ENCODE assay signal across 18 mouse cellular contexts in the genomic region with DNA sequence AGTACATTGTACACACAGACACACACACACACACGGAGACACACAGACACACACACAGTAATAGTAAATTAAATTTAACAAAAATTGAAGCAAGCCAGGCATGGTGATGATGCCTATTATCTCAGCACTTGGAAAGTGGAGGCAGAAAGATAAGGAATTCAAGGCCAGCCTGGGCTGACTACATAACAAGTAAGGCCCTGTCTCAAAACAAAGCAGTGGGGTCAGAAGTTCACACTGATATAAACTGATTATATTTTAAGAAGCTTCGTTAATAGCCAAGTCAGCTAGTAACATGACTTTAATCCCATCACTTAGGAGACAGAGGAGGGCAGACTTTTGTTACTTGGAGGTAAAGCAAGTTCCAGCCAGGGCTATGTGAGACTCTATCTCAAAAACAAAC. TPM values are rescaled to one million over a fixed set of nuclear protein-coding genes. Genes with fewer than 3 reads are reported as not detected.
DNase-seq lines count a peak whose midpoint lies in the region; ATAC-seq lines count a peak whose summit lies in the region.
"Had no signal": no experiment of that assay in that cellular context is flagged by ENCODE, and none has a peak within 500 bp of the region (broad histone marks: within the 10 kb centered on the region; RNA-seq: fewer than 3 reads in every experiment).

No protein-coding gene starts in this region.

- H3K4me3 ChIP-seq in heart, embryonic 10.5 days: peak overlapping the region; percentile 12; the same call in 1 of the 2 replicates
- no peak overlapping the region for H3K4me3 ChIP-seq in intestine, embryonic 14.5 days (ENCODE audit: low read depth, low read length)
- no peak overlapping the region for H3K4me3 ChIP-seq in intestine, embryonic 16.5 days (ENCODE audit: low read length)
- H3K4me3 ChIP-seq in neural tube, embryonic 15.5 days (replicated peaks): no peak overlapping the region

- no peaks in the 10 kb centered on the region for H3K27me3 ChIP-seq in heart, embryonic 10.5 days (ENCODE audit: insufficient read depth, poor library complexity, severe bottlenecking)
- no peaks in the 10 kb centered on the region for H3K27me3 ChIP-seq in intestine, embryonic 14.5 days (replicated peaks; ENCODE audit: control insufficient read depth, insufficient read depth, low read length)
- no peaks in the 10 kb centered on the region for H3K27me3 ChIP-seq in intestine, embryonic 16.5 days (replicated peaks; ENCODE audit: control insufficient read depth, insufficient read depth, low read length)
- H3K27me3 ChIP-seq in neural tube, embryonic 15.5 days (replicated peaks): no peaks in the 10 kb centered on the region
- H3K27me3 ChIP-seq: stomach, embryonic 15.5 days had no signal

- H3K9ac ChIP-seq in intestine, embryonic 14.5 days (ENCODE audit: low read length): no peak overlapping the region
- no peak overlapping the region for H3K9ac ChIP-seq in intestine, embryonic 16.5 days (ENCODE audit: low read depth, low read length)
- H3K9ac ChIP-seq in neural tube, embryonic 15.5 days (replicated peaks): no peak overlapping the region
- H3K9ac ChIP-seq: stomach, embryonic 15.5 days had no signal

- WGBS in heart, embryonic 10.5 days: 27% methylated on average over 2 of the region's 2 CpGs
- 69% methylated on average over 2 of the region's 2 CpGs for WGBS in intestine, embryonic 14.5 days
- 49% methylated on average over 2 of the region's 2 CpGs for WGBS in intestine, embryonic 16.5 days
- 86% methylated on average over 2 of the region's 2 CpGs for WGBS in neural tube, embryonic 15.5 days

- ATAC-seq in intestine, embryonic 14.5 days (replicated peaks; ENCODE audit: low FRiP score, low TSS enrichment, low read depth): no peak
- ATAC-seq in intestine, embryonic 16.5 days: no peak
- no peak for ATAC-seq in neural tube, embryonic 15.5 days (ENCODE audit: low FRiP score)

- peaks cover 15% of the 10 kb centered on the region for H3K9me3 ChIP-seq in heart, embryonic 10.5 days
- peaks cover 29% of the 10 kb centered on the region; the same call in 1 of the 2 replicates for H3K9me3 ChIP-seq in intestine, embryonic 14.5 days (ENCODE audit: control insufficient read depth, low read length)
- peaks cover 29% of the 10 kb centered on the region for H3K9me3 ChIP-seq in intestine, embryonic 16.5 days (ENCODE audit: control insufficient read depth, low read length)
- no peaks in the 10 kb centered on the region; the same call in 1 of the 2 replicates for H3K9me3 ChIP-seq in neural tube, embryonic 15.5 days (replicated peaks)

- H3K27ac ChIP-seq in heart, embryonic 10.5 days: no peak overlapping the region
- H3K27ac ChIP-seq in intestine, embryonic 14.5 days (ENCODE audit: low read depth): no peak overlapping the region
- no peak overlapping the region for H3K27ac ChIP-seq in intestine, embryonic 16.5 days (ENCODE audit: low read length)
- no peak overlapping the region for H3K27ac ChIP-seq in neural tube, embryonic 15.5 days (replicated peaks)
- H3K27ac ChIP-seq: stomach, embryonic 15.5 days had no signal

- peaks cover 17% of the 10 kb centered on the region for H3K4me1 ChIP-seq in heart, embryonic 10.5 days
- H3K4me1 ChIP-seq in intestine, embryonic 14.5 days (replicated peaks; ENCODE audit: control insufficient read depth, insufficient read depth, low read length): peaks cover 13% of the 10 kb centered on the region
- H3K4me1 ChIP-seq in intestine, embryonic 16.5 days (ENCODE audit: control insufficient read depth, insufficient read depth, low read length): peaks cover 9% of the 10 kb centered on the region
- peaks cover 27% of the 10 kb centered on the region for H3K4me1 ChIP-seq in neural tube, embryonic 15.5 days

- no peak for DNase-seq in heart, embryonic 10.5 days (ENCODE audit: low spot score)
- DNase-seq in heart, adult 18-20 months: no peak
- no peak for DNase-seq in intestine, embryonic 14.5 days (ENCODE audit: low spot score)
- peak; percentile 36 for DNase-seq in retina, adult 2 months (ENCODE audit: low read depth, low spot score)
- no peak for DNase-seq in retina, postnatal 1 day
- no peak for DNase-seq in layer of hippocampus, postnatal 36 days
- DNase-seq: cerebellum, adult 18-20 months; kidney, adult 8-10 months; lung, postnatal 14 days; right cerebral cortex, postnatal 4 days; thymus, postnatal 4 days had no signal

- peak overlapping the region; percentile 79 for H3K4me2 ChIP-seq in intestine, embryonic 14.5 days (ENCODE audit: low read length)
- no peak overlapping the region for H3K4me2 ChIP-seq in intestine, embryonic 16.5 days (ENCODE audit: low read depth, low read length)
- peak overlapping the region; percentile 60; the same call in 1 of the 2 replicates for H3K4me2 ChIP-seq in neural tube, embryonic 15.5 days

- H3K36me3 ChIP-seq in heart, embryonic 10.5 days: peaks cover 41% of the 10 kb centered on the region
- H3K36me3 ChIP-seq in intestine, embryonic 14.5 days (ENCODE audit: control insufficient read depth, insufficient read depth, low read length): peaks cover 37% of the 10 kb centered on the region
- peaks cover 33% of the 10 kb centered on the region for H3K36me3 ChIP-seq in intestine, embryonic 16.5 days (ENCODE audit: control insufficient read depth, insufficient read depth, low read length)
- peaks cover 38% of the 10 kb centered on the region for H3K36me3 ChIP-seq in neural tube, embryonic 15.5 days

RNA-seq across cellular contexts. Expression of a gene that starts 2.1 kb away (rescaled TPM):
- polyA plus RNA-seq in heart, embryonic 10.5 days (2016; fragmentation: Nextera tagmentation; extraction: Ambion mirVana): 47.4 and 50.7 TPM in 2 replicates
- total RNA-seq in heart, adult 18-20 months (2021): 10 to 100 TPM; 55.1 to 62.7 TPM
- polyA plus RNA-seq in intestine, embryonic 14.5 days (2014; fragmentation: Nextera tagmentation; extraction: Ambion mirVana): 56.0 and 56.9 TPM in 2 replicates
- polyA plus RNA-seq in intestine, embryonic 16.5 days (2015; fragmentation: Nextera tagmentation; extraction: Ambion mirVana): 41.3 and 41.5 TPM in 2 replicates
- 90.1 and 96.7 TPM in 2 replicates for polyA plus RNA-seq in neural tube, embryonic 15.5 days (2015; fragmentation: Nextera tagmentation; extraction: Ambion mirVana)
- total RNA-seq in layer of hippocampus, postnatal 36 days (2021): 100 to 1,000 TPM; 155 to 161 TPM

RNA-seq across cellular contexts. Expression of a gene that starts 19.9 kb away (rescaled TPM):
- not detected in 2 replicates for polyA plus RNA-seq in heart, embryonic 10.5 days (2016; fragmentation: Nextera tagmentation; extraction: Ambion mirVana)
- not detected for total RNA-seq in heart, adult 18-20 months (2021)
- 0.32 and 0.42 TPM in 2 replicates for polyA plus RNA-seq in intestine, embryonic 14.5 days (2014; fragmentation: Nextera tagmentation; extraction: Ambion mirVana)
- polyA plus RNA-seq in intestine, embryonic 16.5 days (2015; fragmentation: Nextera tagmentation; extraction: Ambion mirVana): 0.23 TPM in 1 of 2 replicates, not detected in the other
- polyA plus RNA-seq in neural tube, embryonic 15.5 days (2015; fragmentation: Nextera tagmentation; extraction: Ambion mirVana): 0.51 and 0.55 TPM in 2 replicates
- not detected for total RNA-seq in layer of hippocampus, postnatal 36 days (2021)
- total RNA-seq: gastrocnemius, postnatal 4 days; layer of hippocampus, adult 18-20 months; left cerebral cortex, postnatal 25 days had no signal
- polyA plus RNA-seq: erythroblast, embryonic 14.5 days had no signal

RNA-seq across cellular contexts. Expression of a gene that starts 21.8 kb away (rescaled TPM):
- 2.4 and 3.0 TPM in 2 replicates for polyA plus RNA-seq in heart, embryonic 10.5 days (2016; fragmentation: Nextera tagmentation; extraction: Ambion mirVana)
- total RNA-seq in heart, adult 18-20 months (2021): 1 to 10 TPM; 6.3 to 6.8 TPM
- polyA plus RNA-seq in intestine, embryonic 14.5 days (2014; fragmentation: Nextera tagmentation; extraction: Ambion mirVana): 3.2 and 3.3 TPM in 2 replicates
- polyA plus RNA-seq in intestine, embryonic 16.5 days (2015; fragmentation: Nextera tagmentation; extraction: Ambion mirVana): 3.7 and 4.3 TPM in 2 replicates
- 3.5 TPM in 2 replicates for polyA plus RNA-seq in neural tube, embryonic 15.5 days (2015; fragmentation: Nextera tagmentation; extraction: Ambion mirVana)
- 1 to 10 TPM; 4.5 to 5.1 TPM for total RNA-seq in layer of hippocampus, postnatal 36 days (2021)
- polyA plus RNA-seq: erythroblast, embryonic 14.5 days had no signal

RNA-seq across cellular contexts. Expression of a gene that starts 58.4 kb away (rescaled TPM):
- polyA plus RNA-seq in heart, embryonic 10.5 days (2016; fragmentation: Nextera tagmentation; extraction: Ambion mirVana): 3.2 and 4.5 TPM in 2 replicates
- 10 to 100 TPM; 45.2 to 47.6 TPM for total RNA-seq in heart, adult 18-20 months (2021)
- polyA plus RNA-seq in intestine, embryonic 14.5 days (2014; fragmentation: Nextera tagmentation; extraction: Ambion mirVana): 5.6 and 6.9 TPM in 2 replicates
- polyA plus RNA-seq in intestine, embryonic 16.5 days (2015; fragmentation: Nextera tagmentation; extraction: Ambion mirVana): 5.5 and 5.6 TPM in 2 replicates
- 7.8 and 9.0 TPM in 2 replicates for polyA plus RNA-seq in neural tube, embryonic 15.5 days (2015; fragmentation: Nextera tagmentation; extraction: Ambion mirVana)
- total RNA-seq in layer of hippocampus, postnatal 36 days (2021): 10 to 100 TPM; 20.0 to 21.7 TPM
- polyA plus RNA-seq: erythroblast, embryonic 14.5 days had no signal

RNA-seq across cellular contexts. Expression of a gene that starts 59.1 kb away (rescaled TPM):
- polyA plus RNA-seq in heart, embryonic 10.5 days (2016; fragmentation: Nextera tagmentation; extraction: Ambion mirVana): 14.5 and 20.4 TPM in 2 replicates
- 1 to 10 TPM; 1.0 to 1.1 TPM for total RNA-seq in heart, adult 18-20 months (2021)
- 17.5 and 19.7 TPM in 2 replicates for polyA plus RNA-seq in intestine, embryonic 14.5 days (2014; fragmentation: Nextera tagmentation; extraction: Ambion mirVana)
- 8.9 and 10.0 TPM in 2 replicates for polyA plus RNA-seq in intestine, embryonic 16.5 days (2015; fragmentation: Nextera tagmentation; extraction: Ambion mirVana)
- 15.4 and 16.6 TPM in 2 replicates for polyA plus RNA-seq in neural tube, embryonic 15.5 days (2015; fragmentation: Nextera tagmentation; extraction: Ambion mirVana)
- 1 to 10 TPM; 6.3 to 6.9 TPM for total RNA-seq in layer of hippocampus, postnatal 36 days (2021)
- polyA plus RNA-seq: erythroblast, embryonic 14.5 days had no signal
